Mouse (Mus musculus) brain, adult 10 weeks (tissue): ENCODE results near the gene Tdrd1. TPM values are rescaled to one million over a fixed set of nuclear protein-coding genes. Genes with fewer than 3 reads are reported as not detected.

Source experiments
- polyA plus RNA-seq: library from polyadenylated mRNA; stranded (reverse); fragments of 350-450 nt; fragmentation: Illumina TruSeq; extraction: RNeasy Lipid Tissue Mini Kit (QIAGEN cat#74804); gene quantifications from one replicate; pipeline ENCODE4 v1.2.3, GENCODE M21; 2015; ENCODE audit warnings: low read depth, low replicate concordance

Tdrd1 gene
- 0.28 TPM for polyA plus RNA-seq

GRCm38 (mm10) chr19:56826047-56826631 is at the start of gene Tdrd1:
Tdrd1 (plus strand) TSS chr19:56826209.

GRCm38 (mm10) chr19:56821798-56822447 is 4.1 kb upstream of the Tdrd1 start, which contains the start of gene Ccdc186:
Ccdc186 (minus strand) TSS chr19:56822190.

GRCm38 (mm10) chr19:56873816-56874600 is 48.0 kb downstream of the Tdrd1 start, which contains the start of gene Vwa2:
Vwa2 (plus strand) TSS chr19:56874249.

Other genes with a start within 250 kb of the Tdrd1 start
- gene Adrb1, start 104.0 kb upstream of the Tdrd1 start, polyA plus RNA-seq, result 15.7 TPM
- gene Ccdc186, start 4.0 kb upstream of the Tdrd1 start, polyA plus RNA-seq, result 29.6 TPM
- not detected for gene Vwa2, start 48.0 kb downstream of the Tdrd1 start, polyA plus RNA-seq
- 8.1 TPM for gene Afap1l2, start 182.0 kb downstream of the Tdrd1 start, polyA plus RNA-seq